Mouse (Mus musculus): ENCODE data around the gene Gm1043.

Gene Gm1043

GRCm38 (mm10) chr5:37109280-37109849 lies 24.2 kb downstream of the Gm1043 start:
- no peak for DNase-seq (ENCODE audit: low read depth)

GRCm38 (mm10) chr5:37112389-37112788 lies 27.2 kb downstream of the Gm1043 start:
- DNase-seq (ENCODE audit: low read depth): no peak

GRCm38 (mm10) chr5:37117126-37117525 lies 32.0 kb downstream of the Gm1043 start:
- DNase-seq (ENCODE audit: low read depth): no peak

- no peak for DNase-seq (ENCODE audit: low read depth)
These were observed 33.1 kb downstream of the Gm1043 start for GRCm38 (mm10) chr5:37118242-37118641.

GRCm38 (mm10) chr5:37121186-37121680 lies 36.1 kb downstream of the Gm1043 start:
- DNase-seq (ENCODE audit: low read depth): no peak

GRCm38 (mm10) chr5:37131841-37132240 lies 46.7 kb downstream of the Gm1043 start:
- no peak for DNase-seq (ENCODE audit: low read depth)

GRCm38 (mm10) chr5:37141745-37142144 lies 56.6 kb downstream of the Gm1043 start:
- DNase-seq (ENCODE audit: low read depth): no peak

GRCm38 (mm10) chr5:37147536-37147935 lies 62.4 kb downstream of the Gm1043 start:
- no peak for DNase-seq (ENCODE audit: low read depth)

- DNase-seq (ENCODE audit: low read depth): no peak
These were observed 65.5 kb downstream of the Gm1043 start for GRCm38 (mm10) chr5:37150650-37151049.

GRCm38 (mm10) chr5:37154472-37154871 lies 69.3 kb downstream of the Gm1043 start:
- no peak for DNase-seq (ENCODE audit: low read depth)

GRCm38 (mm10) chr5:37158408-37158807 lies 73.2 kb downstream of the Gm1043 start:
- DNase-seq (ENCODE audit: low read depth): no peak

- no peak for DNase-seq (ENCODE audit: low read depth)
These were observed 78.0 kb downstream of the Gm1043 start for GRCm38 (mm10) chr5:37162871-37163781.

- no peak for DNase-seq (ENCODE audit: low read depth)
These were observed 91.3 kb downstream of the Gm1043 start for GRCm38 (mm10) chr5:37176466-37176865.

GRCm38 (mm10) chr5:37177061-37177460 lies 91.9 kb downstream of the Gm1043 start:
- DNase-seq (ENCODE audit: low read depth): no peak

GRCm38 (mm10) chr5:37178811-37179210 lies 93.6 kb downstream of the Gm1043 start:
- DNase-seq (ENCODE audit: low read depth): no peak

- DNase-seq (ENCODE audit: low read depth): no peak
These were observed 94.7 kb downstream of the Gm1043 start for GRCm38 (mm10) chr5:37179872-37180271.

- no peak for DNase-seq (ENCODE audit: low read depth)
These were observed 95.5 kb downstream of the Gm1043 start for GRCm38 (mm10) chr5:37180624-37181023.

- DNase-seq (ENCODE audit: low read depth): no peak
These were observed 99.4 kb downstream of the Gm1043 start for GRCm38 (mm10) chr5:37184605-37185004.

GRCm38 (mm10) chr5:37190378-37190777 lies 105.2 kb downstream of the Gm1043 start:
- DNase-seq (ENCODE audit: low read depth): no peak

- DNase-seq (ENCODE audit: low read depth): no peak
These were observed 111.0 kb downstream of the Gm1043 start for GRCm38 (mm10) chr5:37196196-37196595.

GRCm38 (mm10) chr5:37196666-37197250 lies 111.6 kb downstream of the Gm1043 start:
- DNase-seq (ENCODE audit: low read depth): no peak

GRCm38 (mm10) chr5:37197423-37197822 lies 112.3 kb downstream of the Gm1043 start:
- DNase-seq (ENCODE audit: low read depth): no peak
